Mouse (Mus musculus) midbrain, embryonic 16.5 days (tissue): ENCODE measurements around the gene Mki67. TPM values are rescaled to one million over a fixed set of nuclear protein-coding genes. Genes with fewer than 3 reads are reported as not detected.
A peak's percentile ranks its signal among the peaks of the same experiment; 100 is the strongest.

Experiments used
- ATAC-seq: fragments of 200-750 bp; cut with Nextera tagmentation; 2 replicates; pipeline ENCODE4 v1.8.0; 2017; ENCODE audit warnings: moderate TSS enrichment
- H3K27ac ChIP-seq: fragments of 300-500 bp; sonication (generic); 2 replicates; pipeline ENCODE4 v1.5.1; 2014; ENCODE audit warnings: mild to moderate bottlenecking, low read length, mixed read lengths
- H3K27me3 ChIP-seq: fragments of 300-500 bp; sonication (generic); 2 replicates; pipeline ENCODE4 v1.6.1; 2014; ENCODE audit warnings: low read depth, low read length, mixed read lengths; ENCODE audit not compliant: control insufficient read depth, insufficient read depth
- H3K36me3 ChIP-seq: fragments of 300-500 bp; sonication (generic); 2 replicates; pipeline ENCODE4 v1.6.1; 2014; ENCODE audit warnings: mild to moderate bottlenecking, low read length, moderate library complexity, mixed read lengths; ENCODE audit not compliant: control insufficient read depth, insufficient read depth
- H3K4me1 ChIP-seq: fragments of 300-500 bp; sonication (generic); 2 replicates; pipeline ENCODE4 v1.6.1; 2014; ENCODE audit warnings: mild to moderate bottlenecking, low read length, mixed read lengths; ENCODE audit not compliant: control insufficient read depth, insufficient read depth
- H3K4me2 ChIP-seq: fragments of 300-500 bp; sonication (generic); 2 replicates; pipeline ENCODE4 v1.6.1; 2014; ENCODE audit warnings: mild to moderate bottlenecking, low read length, mixed read lengths
- H3K4me3 ChIP-seq: fragments of 300-500 bp; sonication (generic); 2 replicates; pipeline ENCODE4 v1.5.1; 2014; ENCODE audit warnings: low read depth, mild to moderate bottlenecking, low read length, moderate library complexity, mixed read lengths
- H3K9ac ChIP-seq: fragments of 300-500 bp; sonication (generic); 2 replicates; pipeline ENCODE4 v1.6.1; 2014; ENCODE audit warnings: low read depth, low read length, mixed read lengths
- H3K9me3 ChIP-seq: fragments of 300-500 bp; sonication (generic); replicated peaks from 2 replicates; pipeline ENCODE4 v1.6.1; 2014; ENCODE audit warnings: mild to moderate bottlenecking, low read length, mixed read lengths; ENCODE audit not compliant: control insufficient read depth, poor library complexity, severe bottlenecking
- WGBS: fragments of 180-500 bp; shearing (Covaris S2); extraction: QIAGEN DNeasy Blood & Tissue Kit; methylation state at CpG from one replicate; pipeline ENCODE4 v1.1.7; 2014; 5-methylcytosine and 5-hydroxymethylcytosine counted together
- polyA plus RNA-seq: library from polyadenylated mRNA; unstranded; fragments of >200 nt; fragmentation: Nextera tagmentation; extraction: Ambion mirVana; gene quantifications from 2 replicates; pipeline ENCODE4 v1.2.1, GENCODE M21; 2015

The Mki67 gene
- polyA plus RNA-seq: 3.3 and 5.1 TPM in 2 replicates

DNA sequence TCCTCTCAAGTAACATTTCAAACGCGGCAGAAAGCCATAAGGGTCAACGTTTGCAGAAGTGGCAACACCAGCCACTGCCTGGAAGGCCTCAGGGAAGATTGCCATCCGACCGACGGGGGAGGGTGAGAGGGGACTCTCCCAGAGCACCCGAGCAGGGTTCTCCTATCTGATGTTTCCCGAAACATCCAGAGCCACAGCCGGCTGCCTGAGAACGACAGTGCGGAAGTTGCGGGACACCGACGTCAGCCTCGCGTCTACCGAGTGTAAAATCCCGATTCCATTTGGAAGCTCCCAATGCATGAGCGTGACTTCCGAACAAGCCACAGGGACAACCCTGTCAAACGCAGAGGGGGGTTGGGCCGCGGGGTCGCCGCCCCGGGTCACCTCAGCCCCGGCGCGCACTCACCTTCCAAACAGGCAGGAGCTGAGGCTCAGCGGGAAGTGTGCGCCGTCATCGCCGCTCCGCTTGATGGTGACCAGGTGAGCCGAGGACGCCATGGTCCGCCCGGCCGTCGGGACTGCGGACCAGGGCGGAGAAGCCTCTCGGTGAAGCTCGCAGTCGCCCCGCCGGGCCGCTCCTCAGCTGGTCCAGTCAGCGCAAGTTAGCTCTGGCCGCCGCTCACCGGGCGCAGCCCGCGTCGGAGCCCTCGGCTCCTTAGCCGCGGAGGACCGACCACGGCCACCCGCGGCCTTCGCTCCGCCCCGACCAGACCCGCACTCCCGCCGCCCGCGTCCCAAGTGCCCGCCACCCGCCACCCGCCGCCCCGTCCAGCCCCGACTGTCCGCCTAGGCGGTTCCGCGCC, at the start of gene Mki67:
Mki67 (minus strand) TSS at position 720 of the 803 bp plus-strand sequence.
- peak within 1 kb of the TSS; percentile 98 for H3K4me2 ChIP-seq
- H3K9ac ChIP-seq: peak within 1 kb of the TSS; percentile 52
- H3K27me3 ChIP-seq: no peaks in the 10 kb centered on the region
- H3K4me3 ChIP-seq: peak within 1 kb of the TSS; percentile 70
- WGBS: under 1% methylated on average over 79 of the region's 82 CpGs
- H3K27ac ChIP-seq: no peak within 1 kb of the TSS
- no peaks in the 10 kb centered on the region for H3K9me3 ChIP-seq
- H3K36me3 ChIP-seq: no peaks in the 10 kb centered on the region
- peaks cover 4% of the 10 kb centered on the region; the same call in 1 of the 2 replicates for H3K4me1 ChIP-seq
- peak; percentile 82 for ATAC-seq

DNA sequence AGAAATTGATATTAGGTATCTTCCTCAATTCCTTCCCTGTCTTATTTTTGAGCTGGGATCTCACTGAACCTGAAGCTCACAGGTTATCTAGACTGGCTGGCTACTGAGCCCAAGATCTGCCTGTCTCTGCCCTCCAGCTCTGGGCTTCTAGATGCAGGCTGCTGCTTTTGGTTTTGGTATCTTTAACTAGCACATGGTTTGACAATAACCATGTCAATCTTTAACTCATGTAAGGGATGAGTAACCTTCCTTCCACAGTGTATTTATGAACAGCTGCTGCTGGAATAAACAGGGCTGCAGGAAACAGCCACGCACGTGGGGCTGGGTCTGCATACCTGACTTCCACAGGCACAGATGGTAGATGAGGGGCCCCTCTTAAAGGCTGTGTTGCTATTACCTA, 47.1 kb upstream of the Mki67 start:
- no peak for ATAC-seq
- no peaks in the 10 kb centered on the region for H3K27me3 ChIP-seq
- H3K4me1 ChIP-seq: peaks cover 3% of the 10 kb centered on the region; the same call in 1 of the 2 replicates

DNA sequence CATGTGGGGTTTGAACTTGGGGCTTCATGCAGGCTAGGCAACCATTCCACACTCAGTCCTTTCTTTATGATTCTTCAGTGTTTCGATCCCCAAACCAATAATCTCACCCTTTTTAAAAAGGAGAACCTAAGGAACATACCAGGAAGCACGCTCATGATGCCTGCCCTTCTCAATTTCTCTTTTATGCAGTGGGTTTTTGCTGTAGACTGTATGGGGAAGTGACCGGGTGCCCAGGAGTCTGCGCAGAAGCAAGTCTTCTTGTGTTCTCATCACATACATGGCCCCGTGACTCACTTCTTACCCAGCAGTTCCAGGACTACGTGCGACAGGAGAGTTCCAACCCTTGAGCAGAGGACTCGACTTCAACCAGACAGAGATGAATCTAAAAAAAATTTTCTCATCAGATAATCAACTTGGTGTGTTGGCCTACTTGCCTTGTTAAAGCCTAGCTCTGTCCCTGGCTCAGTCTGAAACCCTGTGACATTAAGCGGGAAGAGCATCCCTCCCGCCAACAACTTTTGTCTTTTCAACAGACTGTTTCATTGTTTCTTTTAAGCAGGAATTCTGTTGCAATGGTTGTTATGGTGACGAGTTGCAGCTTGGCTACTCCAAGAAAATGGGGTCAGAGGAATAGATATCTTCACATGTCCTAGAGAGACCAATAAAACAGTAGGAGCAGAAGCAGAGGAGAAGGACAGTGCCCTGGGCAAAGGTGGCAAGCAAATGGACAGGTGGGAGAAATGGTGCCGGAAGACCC, 42.8 kb upstream of the Mki67 start:
- Histone ChIP-seq H3K9ac (no peak overlapping the region), H3K9me3 (no peaks in the 10 kb centered on the region), H3K4me1 (peaks cover 3% of the 10 kb centered on the region; the same call in 1 of the 2 replicates), H3K27me3 (no peaks in the 10 kb centered on the region), H3K4me2 (no peak overlapping the region), H3K4me3 (no peak overlapping the region), H3K27ac (no peak overlapping the region), H3K36me3 (no peaks in the 10 kb centered on the region)
- 71% methylated on average over 12 of the region's 12 CpGs for WGBS
- ATAC-seq: no peak

More for the DNA sequence above, 47.1 kb upstream of the Mki67 start:
- H3K9me3 ChIP-seq: no peaks in the 10 kb centered on the region
- H3K36me3 ChIP-seq: no peaks in the 10 kb centered on the region
- no peak overlapping the region for H3K4me3 ChIP-seq
- H3K9ac ChIP-seq: no peak overlapping the region
- 82% methylated on average over 2 of the region's 2 CpGs for WGBS
- H3K4me2 ChIP-seq: no peak overlapping the region
- no peak overlapping the region for H3K27ac ChIP-seq

DNA sequence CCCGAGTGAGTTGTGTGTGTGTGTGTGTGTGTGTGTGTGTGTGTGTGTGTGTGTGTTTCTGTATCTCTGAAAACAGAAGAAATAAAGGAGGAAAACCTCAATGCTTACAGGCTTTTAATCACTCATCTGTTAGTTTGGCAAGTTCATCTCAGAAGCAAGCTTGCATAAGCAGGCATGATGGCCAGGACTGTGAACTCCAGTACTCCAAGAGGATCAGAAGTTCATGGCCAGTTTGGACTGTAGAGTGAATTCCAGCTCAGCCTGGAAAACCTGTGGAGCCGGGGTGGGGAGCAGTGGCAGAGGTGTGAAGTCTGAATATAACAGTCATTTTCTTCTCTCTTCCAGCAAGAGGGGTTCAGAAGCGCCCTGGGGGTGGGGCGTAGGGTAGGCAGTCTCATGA, 42.0 kb upstream of the Mki67 start:
- Histone ChIP-seq H3K36me3 (no peaks in the 10 kb centered on the region), H3K4me1 (peaks cover 3% of the 10 kb centered on the region; the same call in 1 of the 2 replicates), H3K4me3 (no peak overlapping the region), H3K27me3 (no peaks in the 10 kb centered on the region), H3K9me3 (no peaks in the 10 kb centered on the region), H3K4me2 (no peak overlapping the region), H3K27ac (no peak overlapping the region), H3K9ac (no peak overlapping the region)
- ATAC-seq: no peak
- WGBS: 72% methylated on average over 4 of the region's 4 CpGs

DNA sequence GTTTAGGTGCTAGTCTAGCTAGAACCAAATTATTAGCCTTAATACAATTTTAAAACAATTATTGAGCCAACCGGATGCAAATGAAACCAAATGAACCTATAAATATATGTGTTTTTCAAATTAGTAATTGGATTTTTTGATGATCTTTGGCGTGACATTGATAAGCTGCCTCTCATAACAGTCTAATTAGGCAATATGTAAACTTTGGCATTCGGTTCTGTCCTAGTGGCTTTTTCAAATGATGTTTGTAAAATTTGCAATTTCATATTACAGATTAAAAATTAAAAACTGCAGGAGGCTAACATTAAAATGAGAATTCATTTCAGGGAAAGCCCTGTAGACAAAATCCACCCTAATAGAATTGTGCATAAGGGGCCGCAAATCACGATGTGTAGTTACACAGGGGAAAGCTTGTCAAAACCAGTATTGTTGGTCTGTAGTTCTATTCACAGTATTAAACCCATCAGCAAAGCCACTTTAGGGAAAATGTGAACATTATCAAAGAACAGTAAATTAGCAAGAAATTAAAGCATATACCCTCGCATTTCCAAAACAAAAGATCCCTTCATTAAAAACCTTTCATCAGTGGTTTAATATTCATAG, 40.9 kb upstream of the Mki67 start:
- Histone ChIP-seq H3K4me1 (peaks cover 3% of the 10 kb centered on the region; the same call in 1 of the 2 replicates), H3K4me3 (no peak overlapping the region), H3K27me3 (no peaks in the 10 kb centered on the region), H3K27ac (no peak overlapping the region), H3K4me2 (no peak overlapping the region), H3K9ac (no peak overlapping the region), H3K36me3 (no peaks in the 10 kb centered on the region), H3K9me3 (no peaks in the 10 kb centered on the region)
- 74% methylated on average over 6 of the region's 6 CpGs for WGBS
- no peak for ATAC-seq

DNA sequence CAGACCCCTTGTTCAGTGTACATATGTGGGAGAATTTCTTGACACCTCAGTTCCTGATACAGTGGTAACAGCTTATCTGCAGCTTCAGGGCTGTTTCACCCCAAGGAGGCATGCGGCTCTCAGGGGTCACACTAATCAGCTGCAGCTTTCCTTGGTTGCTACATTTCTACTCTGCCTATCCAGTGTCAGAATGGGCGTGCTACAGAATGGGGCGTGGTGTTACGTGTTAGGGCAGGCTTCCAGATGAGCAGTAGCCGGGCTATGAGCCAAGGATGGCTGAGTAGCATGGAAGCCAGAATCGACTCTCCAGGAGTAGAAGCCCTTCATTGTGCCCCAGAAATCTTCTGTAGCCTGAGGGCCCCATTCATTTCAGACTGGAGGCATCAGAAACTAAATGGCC, 32.8 kb upstream of the Mki67 start:
- Histone ChIP-seq H3K27ac (no peak overlapping the region), H3K27me3 (no peaks in the 10 kb centered on the region), H3K4me2 (no peak overlapping the region), H3K4me3 (no peak overlapping the region), H3K4me1 (no peaks in the 10 kb centered on the region), H3K9ac (no peak overlapping the region), H3K36me3 (no peaks in the 10 kb centered on the region), H3K9me3 (no peaks in the 10 kb centered on the region)
- WGBS: 71% methylated on average over 6 of the region's 6 CpGs
- no peak for ATAC-seq

DNA sequence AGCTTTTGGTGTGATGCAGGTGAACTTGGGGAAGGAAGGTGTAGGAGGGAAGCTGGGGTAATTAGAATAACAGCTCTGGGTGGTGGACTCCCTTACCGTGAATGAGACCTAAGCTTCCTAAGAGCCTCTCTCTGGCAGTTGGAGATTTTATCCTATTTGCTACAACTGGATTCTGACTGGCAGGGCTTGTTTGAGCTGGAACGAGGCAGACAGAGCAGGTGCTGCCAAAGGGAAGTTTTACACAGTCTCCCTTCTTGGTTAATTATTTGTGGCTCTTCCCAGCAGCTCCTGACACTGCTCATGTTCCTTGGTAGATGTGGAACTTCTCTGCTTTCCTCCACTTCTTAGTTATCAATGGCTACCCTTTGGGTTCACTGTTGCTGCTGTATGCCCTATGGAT, 30.9 kb upstream of the Mki67 start:
- Histone ChIP-seq H3K4me2 (no peak overlapping the region), H3K36me3 (no peaks in the 10 kb centered on the region), H3K9me3 (no peaks in the 10 kb centered on the region), H3K9ac (no peak overlapping the region), H3K27me3 (no peaks in the 10 kb centered on the region), H3K4me1 (no peaks in the 10 kb centered on the region), H3K27ac (no peak overlapping the region), H3K4me3 (no peak overlapping the region)
- no peak for ATAC-seq
- 47% methylated on average over 2 of the region's 2 CpGs for WGBS

DNA sequence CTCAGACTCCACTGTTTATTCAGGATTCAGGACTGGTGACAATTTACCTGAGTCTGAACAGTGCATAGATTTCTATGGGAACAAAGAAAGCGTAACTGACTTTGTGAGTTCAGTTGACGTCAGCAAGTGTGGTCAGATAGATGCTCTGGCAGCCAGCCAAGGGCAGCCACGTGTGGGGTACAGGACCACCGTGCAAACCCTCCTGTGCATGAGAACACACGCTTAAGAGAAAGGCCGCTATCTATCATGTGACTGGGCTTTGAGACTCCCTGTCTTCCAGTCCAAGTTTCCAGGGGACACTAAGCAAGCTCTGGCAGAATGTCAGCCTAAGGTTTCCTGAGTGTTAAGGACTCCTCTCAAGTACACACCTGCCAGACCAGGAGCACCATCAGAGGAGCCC, 30.4 kb upstream of the Mki67 start:
- H3K4me1 ChIP-seq: no peaks in the 10 kb centered on the region
- WGBS: 58% methylated on average over 6 of the region's 6 CpGs

More for the DNA sequence above, 30.4 kb upstream of the Mki67 start:
- no peak overlapping the region for H3K9ac ChIP-seq
- H3K36me3 ChIP-seq: no peaks in the 10 kb centered on the region
- ATAC-seq: no peak
- no peaks in the 10 kb centered on the region for H3K27me3 ChIP-seq
- H3K27ac ChIP-seq: no peak overlapping the region
- H3K9me3 ChIP-seq: no peaks in the 10 kb centered on the region
- H3K4me3 ChIP-seq: no peak overlapping the region
- H3K4me2 ChIP-seq: no peak overlapping the region
